Mouse (Mus musculus): ENCODE measurements around the gene Insrr. TPM values are rescaled to one million over a fixed set of nuclear protein-coding genes. Genes with fewer than 3 reads are reported as not detected.

The Insrr gene
- polyA plus RNA-seq, 1 experiment from 2014 or later = 0.50 TPM

DNA sequence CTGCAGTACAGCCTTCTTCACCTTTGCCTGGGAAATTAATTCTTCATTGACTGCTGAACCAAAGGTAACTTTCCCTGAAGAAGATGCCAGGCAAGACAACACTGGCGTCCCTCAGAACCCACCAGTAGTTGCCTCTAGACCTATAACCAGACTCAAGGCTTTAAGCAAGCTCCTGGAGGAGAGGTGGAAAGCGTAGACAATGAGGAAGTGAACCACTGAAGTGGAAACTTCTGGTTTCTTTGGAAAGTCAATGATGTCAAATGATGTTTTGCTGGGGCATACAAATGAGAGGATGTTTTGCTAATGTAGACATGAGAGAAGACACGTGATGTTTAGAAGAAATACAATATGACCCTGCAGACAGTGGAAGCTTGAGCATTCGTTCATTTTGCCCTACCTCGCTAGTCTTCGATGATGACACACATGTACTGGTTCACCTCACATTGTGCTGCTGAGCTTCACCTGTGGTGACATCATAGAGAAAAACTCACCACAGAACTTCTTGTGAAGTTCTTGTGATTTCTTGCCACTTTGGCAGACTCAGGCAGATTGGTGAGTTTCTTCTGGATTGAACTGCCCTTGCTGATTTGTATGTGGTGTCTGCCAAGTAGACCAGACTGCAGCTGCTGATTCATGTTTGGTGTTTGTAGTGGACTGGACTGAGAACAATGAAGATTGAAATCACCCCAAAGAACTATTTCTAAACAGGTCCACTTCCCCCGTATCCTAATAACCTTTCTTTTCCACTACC, 35.5 kb downstream of the Insrr start:
- ATAC-seq (ENCODE audit: insufficient read depth, low FRiP score) = no peak
- Histone ChIP-seq H3K36me3 (ENCODE audit: control insufficient read depth, insufficient read depth, low read length) (no peaks in the 10 kb centered on the region), H3K9me3 (replicated peaks; ENCODE audit: control insufficient read depth, low read length) (no peaks in the 10 kb centered on the region), H3K4me3 (replicated peaks; ENCODE audit: low read length) (no peak overlapping the region), H3K4me1 (ENCODE audit: control insufficient read depth, insufficient read depth, low read length) (no peaks in the 10 kb centered on the region), H3K27ac (ENCODE audit: low read length) (no peak overlapping the region), H3K4me2 (ENCODE audit: low read depth, low read length) (no peak overlapping the region), H3K9ac (ENCODE audit: low read length) (no peak overlapping the region), H3K27me3 (ENCODE audit: control insufficient read depth, insufficient read depth, low read length) (no peaks in the 10 kb centered on the region)
- WGBS = 82% methylated on average over 7 of the region's 7 CpGs

GRCm38 (mm10) chr3:87833482-87833881, 36.7 kb downstream of the Insrr start:
- H3K4me2 ChIP-seq (ENCODE audit: low read depth, low read length) = no peak overlapping the region
- no peaks in the 10 kb centered on the region for H3K27me3 ChIP-seq (ENCODE audit: control insufficient read depth, insufficient read depth, low read length)
- no peak overlapping the region for H3K27ac ChIP-seq (ENCODE audit: low read length)
- H3K9ac ChIP-seq (ENCODE audit: low read length) = no peak overlapping the region
- 66% methylated on average over 5 of the region's 5 CpGs for WGBS
- no peak overlapping the region for H3K4me3 ChIP-seq (replicated peaks; ENCODE audit: low read length)
- no peaks in the 10 kb centered on the region for H3K9me3 ChIP-seq (replicated peaks; ENCODE audit: control insufficient read depth, low read length)
- no peaks in the 10 kb centered on the region for H3K4me1 ChIP-seq (ENCODE audit: control insufficient read depth, insufficient read depth, low read length)
- no peaks in the 10 kb centered on the region for H3K36me3 ChIP-seq (ENCODE audit: control insufficient read depth, insufficient read depth, low read length)
- ATAC-seq (ENCODE audit: insufficient read depth, low FRiP score) = no peak

DNA sequence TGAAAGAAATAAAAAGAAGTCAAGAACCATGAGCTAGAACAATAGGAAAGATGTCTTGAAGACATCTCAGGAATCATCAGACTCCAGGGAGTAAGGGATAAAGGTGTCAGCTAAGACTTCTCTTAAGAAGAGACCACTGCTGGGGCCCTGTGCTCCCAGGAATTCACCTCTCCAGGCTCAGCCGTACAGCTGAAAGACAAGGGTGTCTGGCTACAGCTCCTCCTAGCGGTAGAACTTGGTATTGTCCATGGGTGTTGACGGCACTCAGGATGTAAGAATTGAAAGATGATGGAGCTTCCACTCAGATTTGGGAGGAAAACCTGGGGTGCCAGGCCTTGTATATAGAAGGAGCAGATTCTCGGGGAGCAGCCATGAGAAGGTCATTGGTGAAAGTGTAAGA, 41.9 kb downstream of the Insrr start:
- H3K4me2 ChIP-seq (ENCODE audit: low read depth, low read length) = no peak overlapping the region
- H3K4me1 ChIP-seq (ENCODE audit: control insufficient read depth, insufficient read depth, low read length) = no peaks in the 10 kb centered on the region
- H3K27me3 ChIP-seq (ENCODE audit: control insufficient read depth, insufficient read depth, low read length) = peaks cover 4% of the 10 kb centered on the region; the same call in 1 of the 2 replicates
- H3K36me3 ChIP-seq (ENCODE audit: control insufficient read depth, insufficient read depth, low read length) = no peaks in the 10 kb centered on the region
- WGBS = under 1% methylated on average over 4 of the region's 4 CpGs
- no peak for ATAC-seq (ENCODE audit: insufficient read depth, low FRiP score)
- no peak overlapping the region for H3K27ac ChIP-seq (ENCODE audit: low read length)
- H3K9ac ChIP-seq (ENCODE audit: low read length) = no peak overlapping the region
- H3K4me3 ChIP-seq (replicated peaks; ENCODE audit: low read length) = no peak overlapping the region
- no peaks in the 10 kb centered on the region for H3K9me3 ChIP-seq (replicated peaks; ENCODE audit: control insufficient read depth, low read length)

DNA sequence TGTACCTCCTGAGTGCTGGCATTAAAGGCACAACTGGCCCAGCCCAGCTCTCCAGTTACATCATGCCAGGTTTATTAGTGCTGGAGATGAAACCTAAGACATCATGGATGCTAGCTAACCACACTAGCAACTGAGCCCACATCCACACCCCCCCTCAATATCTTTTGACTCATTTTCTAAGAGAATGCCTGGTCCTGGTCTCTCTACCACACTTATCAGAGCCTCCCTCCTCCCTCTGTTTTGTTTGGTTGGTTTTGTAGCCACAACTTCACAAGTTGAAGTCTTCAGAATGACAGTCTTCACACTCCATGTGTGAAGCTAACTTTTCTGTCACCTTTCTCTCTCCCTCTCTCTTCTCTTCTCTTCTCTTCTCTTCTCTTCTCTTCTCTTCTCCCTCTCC, 44.1 kb downstream of the Insrr start:
- no peaks in the 10 kb centered on the region for H3K9me3 ChIP-seq (replicated peaks; ENCODE audit: control insufficient read depth, low read length)
- no peak overlapping the region for H3K4me2 ChIP-seq (ENCODE audit: low read depth, low read length)
- no peak overlapping the region for H3K4me3 ChIP-seq (replicated peaks; ENCODE audit: low read length)
- no peaks in the 10 kb centered on the region for H3K36me3 ChIP-seq (ENCODE audit: control insufficient read depth, insufficient read depth, low read length)
- H3K4me1 ChIP-seq (ENCODE audit: control insufficient read depth, insufficient read depth, low read length) = no peaks in the 10 kb centered on the region
- no peak for ATAC-seq (ENCODE audit: insufficient read depth, low FRiP score)
- H3K27ac ChIP-seq (ENCODE audit: low read length) = no peak overlapping the region
- H3K9ac ChIP-seq (ENCODE audit: low read length) = no peak overlapping the region
- H3K27me3 ChIP-seq (ENCODE audit: control insufficient read depth, insufficient read depth, low read length) = peaks cover 4% of the 10 kb centered on the region; the same call in 1 of the 2 replicates

- no peaks in the 10 kb centered on the region for H3K27me3 ChIP-seq (ENCODE audit: control insufficient read depth, insufficient read depth, low read length)
- no peak overlapping the region for H3K27ac ChIP-seq (ENCODE audit: low read length)
- no peaks in the 10 kb centered on the region for H3K36me3 ChIP-seq (ENCODE audit: control insufficient read depth, insufficient read depth, low read length)
- no peaks in the 10 kb centered on the region for H3K4me1 ChIP-seq (ENCODE audit: control insufficient read depth, insufficient read depth, low read length)
- ATAC-seq (ENCODE audit: insufficient read depth, low FRiP score) = no peak
- H3K9me3 ChIP-seq (replicated peaks; ENCODE audit: control insufficient read depth, low read length) = no peaks in the 10 kb centered on the region
- H3K4me3 ChIP-seq (replicated peaks; ENCODE audit: low read length) = no peak overlapping the region
- H3K4me2 ChIP-seq (ENCODE audit: low read depth, low read length) = no peak overlapping the region
- H3K9ac ChIP-seq (ENCODE audit: low read length) = no peak overlapping the region
- 76% methylated on average over 4 of the region's 4 CpGs for whole genome bisulfite sequencing
Measured at GRCm38 (mm10) chr3:87844981-87845380, 48.2 kb downstream of the Insrr start.

DNA sequence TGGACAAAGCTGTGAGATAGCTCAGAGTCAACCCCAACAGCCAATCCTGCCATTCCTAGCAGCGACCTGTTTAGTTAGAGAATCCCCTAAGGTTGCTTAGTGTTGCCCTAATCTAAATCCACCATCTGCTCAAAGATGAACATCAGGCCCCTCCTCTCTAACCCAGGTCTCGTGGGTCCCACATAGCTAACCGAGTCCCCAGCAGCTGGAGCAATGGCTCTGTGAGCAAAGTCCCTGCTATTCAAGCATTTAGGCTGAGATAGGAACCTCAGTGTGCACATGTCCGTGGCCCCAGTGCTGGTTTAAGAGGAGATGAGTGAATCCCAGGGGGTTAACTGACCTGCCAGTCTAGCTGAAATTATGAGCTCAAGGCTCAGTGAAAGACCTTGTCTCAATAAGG, 49.4 kb downstream of the Insrr start:
- no peak overlapping the region for H3K27ac ChIP-seq (ENCODE audit: low read length)
- no peaks in the 10 kb centered on the region for H3K27me3 ChIP-seq (ENCODE audit: control insufficient read depth, insufficient read depth, low read length)
- no peak for ATAC-seq (ENCODE audit: insufficient read depth, low FRiP score)
- no peaks in the 10 kb centered on the region for H3K9me3 ChIP-seq (replicated peaks; ENCODE audit: control insufficient read depth, low read length)
- H3K4me2 ChIP-seq (ENCODE audit: low read depth, low read length) = no peak overlapping the region
- no peak overlapping the region for H3K4me3 ChIP-seq (replicated peaks; ENCODE audit: low read length)
- no peaks in the 10 kb centered on the region for H3K4me1 ChIP-seq (ENCODE audit: control insufficient read depth, insufficient read depth, low read length)
- no peak overlapping the region for H3K9ac ChIP-seq (ENCODE audit: low read length)
- no peaks in the 10 kb centered on the region for H3K36me3 ChIP-seq (ENCODE audit: control insufficient read depth, insufficient read depth, low read length)
- WGBS = 66% methylated on average over 4 of the region's 4 CpGs

- Histone ChIP-seq H3K4me1 (ENCODE audit: control insufficient read depth, insufficient read depth, low read length) (no peaks in the 10 kb centered on the region), H3K4me3 (replicated peaks; ENCODE audit: low read length) (no peak within 1 kb of the TSS), H3K36me3 (ENCODE audit: control insufficient read depth, insufficient read depth, low read length) (no peaks in the 10 kb centered on the region), H3K27ac (ENCODE audit: low read length) (no peak within 1 kb of the TSS), H3K27me3 (ENCODE audit: control insufficient read depth, insufficient read depth, low read length) (no peaks in the 10 kb centered on the region), H3K4me2 (ENCODE audit: low read depth, low read length) (no peak within 1 kb of the TSS), H3K9ac (ENCODE audit: low read length) (no peak within 1 kb of the TSS), H3K9me3 (replicated peaks; ENCODE audit: control insufficient read depth, low read length) (no peaks in the 10 kb centered on the region)
- 70% methylated on average over 7 of the region's 7 CpGs for WGBS
- no peak for ATAC-seq (ENCODE audit: insufficient read depth, low FRiP score)
Measured at GRCm38 (mm10) chr3:87846650-87847110, 49.9 kb downstream of the Insrr start, which contains the start of gene Sh2d2a. Gene Sh2d2a, plus strand, starts transcription at chr3:87846755.

GRCm38 (mm10) chr3:87847680-87848079, 50.9 kb downstream of the Insrr start:
- H3K9me3 ChIP-seq (replicated peaks; ENCODE audit: control insufficient read depth, low read length) = no peaks in the 10 kb centered on the region
- H3K4me1 ChIP-seq (ENCODE audit: control insufficient read depth, insufficient read depth, low read length) = no peaks in the 10 kb centered on the region
- WGBS = 76% methylated on average over 5 of the region's 5 CpGs
- H3K4me3 ChIP-seq (replicated peaks; ENCODE audit: low read length) = no peak overlapping the region
- H3K9ac ChIP-seq (ENCODE audit: low read length) = no peak overlapping the region
- no peak overlapping the region for H3K4me2 ChIP-seq (ENCODE audit: low read depth, low read length)
- H3K27ac ChIP-seq (ENCODE audit: low read length) = no peak overlapping the region
- no peaks in the 10 kb centered on the region for H3K27me3 ChIP-seq (ENCODE audit: control insufficient read depth, insufficient read depth, low read length)
- no peak for ATAC-seq (ENCODE audit: insufficient read depth, low FRiP score)
- H3K36me3 ChIP-seq (ENCODE audit: control insufficient read depth, insufficient read depth, low read length) = no peaks in the 10 kb centered on the region

GRCm38 (mm10) chr3:87849117-87849516, 52.4 kb downstream of the Insrr start:
- no peak overlapping the region for H3K27ac ChIP-seq (ENCODE audit: low read length)
- no peaks in the 10 kb centered on the region for H3K4me1 ChIP-seq (ENCODE audit: control insufficient read depth, insufficient read depth, low read length)
- no peaks in the 10 kb centered on the region for H3K27me3 ChIP-seq (ENCODE audit: control insufficient read depth, insufficient read depth, low read length)
- no peak overlapping the region for H3K4me2 ChIP-seq (ENCODE audit: low read depth, low read length)
- no peak overlapping the region for H3K9ac ChIP-seq (ENCODE audit: low read length)
- no peak overlapping the region for H3K4me3 ChIP-seq (replicated peaks; ENCODE audit: low read length)
- H3K36me3 ChIP-seq (ENCODE audit: control insufficient read depth, insufficient read depth, low read length) = no peaks in the 10 kb centered on the region
- ATAC-seq (ENCODE audit: insufficient read depth, low FRiP score) = no peak
- no peaks in the 10 kb centered on the region for H3K9me3 ChIP-seq (replicated peaks; ENCODE audit: control insufficient read depth, low read length)
- WGBS = 77% methylated on average over 14 of the region's 14 CpGs
